Mouse (Mus musculus) midbrain, embryonic 16.5 days (tissue): Measurements from ENCODE around the gene Ephb2. TPM values are rescaled to one million over a fixed set of nuclear protein-coding genes. Genes with fewer than 3 reads are reported as not detected.

Experiments used
- ATAC-seq: fragments of 200-750 bp; cut with Nextera tagmentation; 2 replicates; pipeline ENCODE4 v1.8.0; 2017; ENCODE audit warnings: moderate TSS enrichment
- H3K27ac ChIP-seq: fragments of 300-500 bp; sonication (generic); 2 replicates; pipeline ENCODE4 v1.5.1; 2014; ENCODE audit warnings: mild to moderate bottlenecking, low read length, mixed read lengths
- H3K27me3 ChIP-seq: fragments of 300-500 bp; sonication (generic); 2 replicates; pipeline ENCODE4 v1.6.1; 2014; ENCODE audit warnings: low read depth, low read length, mixed read lengths; ENCODE audit not compliant: control insufficient read depth, insufficient read depth
- H3K36me3 ChIP-seq: fragments of 300-500 bp; sonication (generic); 2 replicates; pipeline ENCODE4 v1.6.1; 2014; ENCODE audit warnings: mild to moderate bottlenecking, low read length, moderate library complexity, mixed read lengths; ENCODE audit not compliant: control insufficient read depth, insufficient read depth
- H3K4me1 ChIP-seq: fragments of 300-500 bp; sonication (generic); 2 replicates; pipeline ENCODE4 v1.6.1; 2014; ENCODE audit warnings: mild to moderate bottlenecking, low read length, mixed read lengths; ENCODE audit not compliant: control insufficient read depth, insufficient read depth
- H3K4me2 ChIP-seq: fragments of 300-500 bp; sonication (generic); 2 replicates; pipeline ENCODE4 v1.6.1; 2014; ENCODE audit warnings: mild to moderate bottlenecking, low read length, mixed read lengths
- H3K4me3 ChIP-seq: fragments of 300-500 bp; sonication (generic); 2 replicates; pipeline ENCODE4 v1.5.1; 2014; ENCODE audit warnings: low read depth, mild to moderate bottlenecking, low read length, moderate library complexity, mixed read lengths
- H3K9ac ChIP-seq: fragments of 300-500 bp; sonication (generic); 2 replicates; pipeline ENCODE4 v1.6.1; 2014; ENCODE audit warnings: low read depth, low read length, mixed read lengths
- H3K9me3 ChIP-seq: fragments of 300-500 bp; sonication (generic); replicated peaks from 2 replicates; pipeline ENCODE4 v1.6.1; 2014; ENCODE audit warnings: mild to moderate bottlenecking, low read length, mixed read lengths; ENCODE audit not compliant: control insufficient read depth, poor library complexity, severe bottlenecking
- WGBS: fragments of 180-500 bp; shearing (Covaris S2); extraction: QIAGEN DNeasy Blood & Tissue Kit; methylation state at CpG from one replicate; pipeline ENCODE4 v1.1.7; 2014; 5-methylcytosine and 5-hydroxymethylcytosine counted together
- polyA plus RNA-seq: library from polyadenylated mRNA; unstranded; fragments of >200 nt; fragmentation: Nextera tagmentation; extraction: Ambion mirVana; gene quantifications from 2 replicates; pipeline ENCODE4 v1.2.1, GENCODE M21; 2015

The Ephb2 gene
- polyA plus RNA-seq, 1 experiment from 2014 or later: 13.1 TPM

DNA sequence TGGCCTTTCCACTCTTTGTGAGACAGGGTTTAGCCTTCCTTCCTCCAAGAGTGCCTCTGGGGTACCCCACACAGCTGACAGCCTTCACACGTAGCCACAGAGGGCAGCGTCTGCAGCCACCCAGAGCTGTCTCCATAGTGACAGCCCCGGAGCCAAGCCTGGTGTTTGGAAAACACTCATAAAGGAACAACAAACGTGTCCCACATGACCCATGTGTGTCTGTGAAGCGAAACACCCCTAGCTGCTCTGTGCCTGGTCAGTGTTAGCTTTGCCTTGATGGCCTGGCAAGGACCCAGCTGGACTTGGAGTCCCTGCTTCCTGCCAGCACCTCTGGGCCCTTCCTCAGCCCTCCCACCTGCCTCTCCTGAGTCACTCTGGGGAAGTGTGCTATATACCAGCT, 93.1 kb downstream of the Ephb2 start:
- Histone ChIP-seq H3K4me1 (peaks cover 37% of the 10 kb centered on the region), H3K9me3 (no peaks in the 10 kb centered on the region), H3K27ac (peak overlapping the region; percentile 56), H3K36me3 (no peaks in the 10 kb centered on the region), H3K9ac (no peak overlapping the region), H3K4me2 (no peak overlapping the region), H3K27me3 (no peaks in the 10 kb centered on the region), H3K4me3 (no peak overlapping the region)
- peak; percentile 44 for ATAC-seq
- 2% methylated on average over 5 of the region's 5 CpGs for WGBS

DNA sequence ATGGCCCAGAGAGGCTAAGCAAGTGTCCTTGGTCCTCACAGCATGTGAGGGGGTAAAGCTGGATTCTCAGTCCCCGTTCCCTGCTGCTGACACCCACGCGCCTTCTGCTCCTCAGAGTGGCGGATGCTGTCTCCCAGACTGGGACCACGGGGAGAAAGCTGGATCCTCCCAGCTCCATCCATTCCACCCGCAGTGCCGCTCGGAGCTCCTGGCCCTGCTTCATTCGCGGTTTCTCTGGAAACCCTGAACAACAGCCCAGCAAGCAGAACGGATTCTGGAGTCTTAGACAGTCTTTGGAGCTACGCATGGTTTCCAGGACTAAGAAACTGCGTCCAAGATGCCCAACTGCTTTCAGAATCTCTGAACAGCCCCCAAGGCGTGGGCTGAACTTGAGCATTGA, 93.9 kb downstream of the Ephb2 start:
- Histone ChIP-seq H3K4me2 (no peak overlapping the region), H3K9ac (no peak overlapping the region), H3K9me3 (no peaks in the 10 kb centered on the region), H3K4me1 (peaks cover 37% of the 10 kb centered on the region), H3K4me3 (no peak overlapping the region), H3K36me3 (no peaks in the 10 kb centered on the region), H3K27ac (peak overlapping the region; percentile 56), H3K27me3 (no peaks in the 10 kb centered on the region)
- 36% methylated on average over 14 of the region's 14 CpGs for WGBS
- ATAC-seq: 0 out of 2 replicates have a peak, but pooled peaks have one; percentile 11

DNA sequence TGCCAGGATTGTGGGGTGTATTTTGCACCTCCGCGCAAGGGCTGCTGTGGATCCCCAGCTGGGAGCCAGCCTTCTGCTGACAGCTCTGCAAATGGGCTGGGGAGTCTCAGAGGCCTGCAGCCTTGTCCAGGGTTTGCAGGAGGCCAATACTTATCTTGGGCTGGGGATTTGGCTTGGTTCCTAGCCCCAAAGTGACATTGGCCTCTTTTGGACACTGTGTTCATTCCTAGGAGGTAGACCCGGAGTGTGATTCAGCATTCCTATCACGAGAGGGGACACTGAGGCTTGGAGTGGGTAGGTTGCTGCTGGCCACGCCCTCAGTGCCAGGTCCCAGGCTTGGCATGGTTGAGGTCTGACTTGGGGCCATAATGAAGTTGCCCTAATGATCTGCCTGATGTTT, 94.8 kb downstream of the Ephb2 start:
- WGBS: 88% methylated on average over 5 of the region's 5 CpGs
- no peaks in the 10 kb centered on the region for H3K27me3 ChIP-seq
- H3K36me3 ChIP-seq: no peaks in the 10 kb centered on the region
- no peak overlapping the region for H3K4me2 ChIP-seq
- no peak overlapping the region for H3K27ac ChIP-seq
- ATAC-seq: no peak
- H3K4me1 ChIP-seq: peaks cover 40% of the 10 kb centered on the region
- no peak overlapping the region for H3K9ac ChIP-seq
- no peaks in the 10 kb centered on the region for H3K9me3 ChIP-seq
- H3K4me3 ChIP-seq: no peak overlapping the region

DNA sequence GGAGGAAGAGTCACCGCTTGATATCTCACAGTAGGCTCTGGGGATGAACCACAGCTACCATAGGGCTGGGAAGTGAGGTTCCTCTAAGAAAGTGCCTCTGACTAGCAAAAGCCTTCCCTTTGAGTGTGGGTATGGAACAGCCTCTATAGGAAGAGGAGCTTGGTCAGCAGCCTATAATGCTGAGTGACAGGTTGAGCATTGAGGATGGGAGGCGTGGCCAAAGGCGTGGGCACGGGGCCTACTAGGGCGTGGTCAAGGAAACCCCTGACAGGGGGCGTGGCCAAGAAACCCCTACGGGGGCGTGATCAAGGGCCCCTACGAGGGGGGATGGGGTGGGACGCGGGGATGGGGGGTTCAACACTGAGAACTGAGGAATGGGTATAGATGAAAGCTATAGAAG, 96.6 kb downstream of the Ephb2 start:
- Histone ChIP-seq H3K4me2 (no peak overlapping the region), H3K36me3 (no peaks in the 10 kb centered on the region), H3K4me1 (peaks cover 44% of the 10 kb centered on the region), H3K4me3 (no peak overlapping the region), H3K27me3 (no peaks in the 10 kb centered on the region), H3K9ac (no peak overlapping the region), H3K27ac (peak overlapping the region; percentile 51), H3K9me3 (no peaks in the 10 kb centered on the region)
- ATAC-seq: no peak
- 9% methylated on average over 11 of the region's 11 CpGs for whole genome bisulfite sequencing

DNA sequence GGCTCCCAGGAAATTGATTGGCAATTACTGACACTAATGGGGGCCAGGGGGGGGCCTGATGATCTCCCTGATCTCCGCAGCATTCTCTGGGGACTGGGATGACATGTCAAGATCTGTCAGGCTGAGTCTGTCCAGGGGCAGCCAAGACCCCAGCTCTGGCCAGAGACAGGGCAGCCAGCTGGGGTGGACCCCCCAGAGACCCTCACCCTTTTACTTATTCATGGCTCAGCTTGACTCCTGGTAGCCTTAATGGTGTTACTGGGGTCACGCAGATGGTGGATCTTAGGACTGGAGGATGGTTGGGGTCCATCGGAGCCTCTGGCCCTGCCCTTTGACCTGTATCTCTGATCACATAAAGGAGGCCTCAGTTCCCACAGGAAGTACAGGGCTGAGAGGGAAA, 97.5 kb downstream of the Ephb2 start:
- Histone ChIP-seq H3K36me3 (no peaks in the 10 kb centered on the region), H3K4me3 (no peak overlapping the region), H3K4me2 (no peak overlapping the region), H3K9me3 (no peaks in the 10 kb centered on the region), H3K27me3 (no peaks in the 10 kb centered on the region), H3K4me1 (peaks cover 44% of the 10 kb centered on the region), H3K9ac (no peak overlapping the region), H3K27ac (no peak overlapping the region)
- 36% methylated on average over 3 of the region's 3 CpGs for WGBS
- no peak for ATAC-seq

DNA sequence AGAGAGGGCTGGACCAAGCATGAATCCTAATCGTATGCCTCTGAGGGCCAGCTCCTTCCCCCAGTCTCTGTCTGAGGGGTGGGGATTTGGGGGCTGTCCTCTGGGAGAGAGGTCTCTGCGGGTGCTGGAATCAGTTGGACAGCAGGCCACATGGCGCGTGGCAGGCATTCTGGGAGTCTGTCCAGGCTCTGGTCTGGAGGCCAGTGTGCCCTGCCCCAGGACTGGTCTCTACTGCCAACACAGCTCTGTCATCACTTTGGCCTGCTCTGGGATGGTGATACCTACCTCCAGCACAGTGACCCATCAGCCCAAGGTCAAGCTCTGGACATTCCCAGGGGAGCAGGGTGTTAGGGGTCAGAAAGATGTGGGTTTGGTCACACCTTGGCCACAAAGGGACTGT, 99.9 kb downstream of the Ephb2 start:
- Histone ChIP-seq H3K9me3 (no peaks in the 10 kb centered on the region), H3K4me2 (no peak overlapping the region), H3K4me1 (peaks cover 53% of the 10 kb centered on the region), H3K27me3 (no peaks in the 10 kb centered on the region), H3K36me3 (no peaks in the 10 kb centered on the region), H3K27ac (no peak overlapping the region), H3K4me3 (no peak overlapping the region), H3K9ac (no peak overlapping the region)
- WGBS: 51% methylated on average over 4 of the region's 4 CpGs
- ATAC-seq: no peak

DNA sequence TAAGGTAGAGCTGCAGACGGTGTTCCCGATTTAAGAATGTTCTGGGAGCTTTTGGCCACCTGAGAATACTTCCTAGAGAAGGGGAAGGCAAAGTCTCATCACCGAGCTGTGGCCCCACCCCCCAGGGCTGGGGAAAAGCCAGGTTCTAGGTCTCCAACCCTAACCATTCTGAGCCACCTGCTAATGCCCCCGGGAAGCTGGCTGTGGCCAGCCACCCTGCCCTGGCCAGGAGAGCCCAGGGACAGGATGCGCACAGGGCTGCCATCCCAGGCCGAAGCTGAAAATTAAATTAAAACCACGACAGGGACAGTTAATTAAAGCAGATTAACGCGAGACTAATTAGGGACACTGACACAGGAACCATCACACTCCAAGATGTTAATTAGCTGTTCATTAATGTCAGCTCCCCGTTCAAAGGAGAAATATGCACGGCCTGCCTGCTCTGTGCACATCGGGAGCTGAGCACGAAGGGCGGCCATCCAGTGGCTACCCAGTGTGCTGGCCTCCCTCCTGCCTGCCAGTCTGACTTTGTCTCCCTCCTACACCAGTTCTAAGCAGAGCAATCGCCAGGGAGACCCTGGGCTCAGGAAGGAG, 101.5 kb downstream of the Ephb2 start:
- H3K27ac ChIP-seq: peak overlapping the region; percentile 61
- H3K4me2 ChIP-seq: no peak overlapping the region
- H3K9ac ChIP-seq: peak overlapping the region; percentile 48
- no peaks in the 10 kb centered on the region; the same call in 1 of the 2 replicates for H3K36me3 ChIP-seq
- peak; percentile 6; the same call in 1 of the 2 replicates for ATAC-seq
- H3K9me3 ChIP-seq: no peaks in the 10 kb centered on the region
- H3K4me3 ChIP-seq: no peak overlapping the region
- whole genome bisulfite sequencing: 35% methylated on average over 15 of the region's 15 CpGs
- H3K27me3 ChIP-seq: no peaks in the 10 kb centered on the region
- peaks cover 50% of the 10 kb centered on the region for H3K4me1 ChIP-seq

DNA sequence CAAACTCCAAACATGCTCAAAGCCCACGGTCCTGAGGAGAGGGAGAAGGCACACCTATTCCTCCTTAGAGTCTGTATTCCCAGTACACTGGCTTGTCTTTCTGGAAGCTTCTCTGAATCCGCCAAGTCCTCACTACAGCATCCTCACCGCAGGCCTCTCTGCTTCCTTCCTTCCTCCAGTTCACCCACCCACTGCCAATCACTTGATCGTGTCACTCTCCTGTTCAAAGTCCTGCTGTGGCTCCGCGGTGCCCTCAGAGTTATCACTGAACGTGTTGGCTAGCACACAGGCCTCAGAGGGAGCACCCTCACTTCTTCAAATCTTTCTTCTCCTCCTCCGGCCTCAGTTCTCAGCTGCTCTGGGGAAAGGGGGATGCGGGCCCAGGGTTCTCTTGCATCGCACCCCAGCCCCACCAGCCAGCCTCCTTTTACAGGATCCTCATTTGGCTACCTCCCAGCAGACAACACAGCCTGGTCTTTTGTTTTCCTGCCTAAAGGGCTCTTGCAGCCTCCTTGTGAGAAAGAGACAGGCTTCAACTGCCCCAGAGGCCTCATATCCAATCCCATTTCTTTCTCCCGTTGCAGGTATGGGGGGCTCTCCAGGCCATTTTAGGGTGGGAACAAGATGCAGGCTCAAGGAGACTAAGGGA, 102.4 kb downstream of the Ephb2 start:
- no peaks in the 10 kb centered on the region for H3K9me3 ChIP-seq
- no peak for ATAC-seq
- H3K36me3 ChIP-seq: no peaks in the 10 kb centered on the region; the same call in 1 of the 2 replicates
- H3K4me2 ChIP-seq: no peak overlapping the region
- peak overlapping the region; percentile 44 for H3K9ac ChIP-seq
- no peaks in the 10 kb centered on the region for H3K27me3 ChIP-seq
- peak overlapping the region; percentile 55 for H3K27ac ChIP-seq
- peaks cover 41% of the 10 kb centered on the region for H3K4me1 ChIP-seq
- H3K4me3 ChIP-seq: no peak overlapping the region
- WGBS: 20% methylated on average over 11 of the region's 11 CpGs

DNA sequence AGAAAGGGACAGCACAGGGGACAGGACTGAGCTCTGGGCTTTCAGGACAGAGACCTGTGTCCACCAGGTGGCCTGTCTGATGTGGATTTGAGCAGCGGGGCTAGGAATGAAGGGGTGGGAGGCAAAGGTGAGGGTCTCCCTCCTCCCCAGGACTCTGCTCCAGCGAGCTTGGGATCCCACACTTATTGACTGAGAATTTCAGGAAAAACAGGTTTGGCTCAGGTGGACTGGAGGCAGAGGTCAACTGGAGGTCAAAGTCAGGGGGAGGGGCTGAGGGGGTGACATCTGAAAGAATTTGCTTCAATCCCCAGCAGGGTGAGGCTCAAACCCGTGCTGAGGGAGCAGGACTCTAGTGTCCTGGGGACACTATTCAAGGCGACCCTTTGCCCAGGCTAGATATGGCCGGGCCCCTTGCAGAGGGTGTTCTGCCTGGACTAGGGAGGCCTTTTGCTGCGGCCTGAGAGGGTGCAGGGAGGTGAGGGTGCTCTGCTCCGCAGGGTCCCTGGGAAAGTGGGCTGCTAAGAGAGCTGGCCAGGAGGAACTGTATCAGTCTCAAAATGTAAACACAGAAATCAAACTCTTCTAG, 103.2 kb downstream of the Ephb2 start:
- no peaks in the 10 kb centered on the region; the same call in 1 of the 2 replicates for H3K36me3 ChIP-seq
- H3K27me3 ChIP-seq: no peaks in the 10 kb centered on the region
- ATAC-seq: no peak
- 0 out of 2 replicates have a peak overlapping the region, but pooled peaks have one; percentile 32 for H3K27ac ChIP-seq
- H3K4me2 ChIP-seq: no peak overlapping the region
- 53% methylated on average over 6 of the region's 7 CpGs for WGBS
- no peak overlapping the region for H3K4me3 ChIP-seq
- H3K4me1 ChIP-seq: peaks cover 41% of the 10 kb centered on the region
- H3K9ac ChIP-seq: no peak overlapping the region
- H3K9me3 ChIP-seq: no peaks in the 10 kb centered on the region
